Mouse (Mus musculus) stomach, postnatal 0 days (tissue): ENCODE measurements around the gene Plekha7.

Experiments used
- CTCF ChIP-seq: IDR thresholded peaks from 2 replicates; pipeline ENCODE4 v1.5.1; 2016; ENCODE audit warnings: antibody characterized with exemption, low read depth, mild to moderate bottlenecking, moderate library complexity
- EP300 ChIP-seq: optimal IDR thresholded peaks from 2 replicates; pipeline ENCODE3; 2016; ENCODE audit warnings: antibody characterized with exemption

GRCm38 (mm10) chr7:116247377-116247729 is 60.8 kb downstream of the Plekha7 start:
- peak; percentile 62 for TF ChIP-seq CTCF
- no peak for TF ChIP-seq EP300
